Mouse (Mus musculus): ENCODE results near the gene Gm45713.
"Not testable (repeated sequence)": the region's sequence is repeated elsewhere in the genome, so short reads cannot be mapped to it uniquely, and the experiment has no call there.

The Gm45713 gene

DNA sequence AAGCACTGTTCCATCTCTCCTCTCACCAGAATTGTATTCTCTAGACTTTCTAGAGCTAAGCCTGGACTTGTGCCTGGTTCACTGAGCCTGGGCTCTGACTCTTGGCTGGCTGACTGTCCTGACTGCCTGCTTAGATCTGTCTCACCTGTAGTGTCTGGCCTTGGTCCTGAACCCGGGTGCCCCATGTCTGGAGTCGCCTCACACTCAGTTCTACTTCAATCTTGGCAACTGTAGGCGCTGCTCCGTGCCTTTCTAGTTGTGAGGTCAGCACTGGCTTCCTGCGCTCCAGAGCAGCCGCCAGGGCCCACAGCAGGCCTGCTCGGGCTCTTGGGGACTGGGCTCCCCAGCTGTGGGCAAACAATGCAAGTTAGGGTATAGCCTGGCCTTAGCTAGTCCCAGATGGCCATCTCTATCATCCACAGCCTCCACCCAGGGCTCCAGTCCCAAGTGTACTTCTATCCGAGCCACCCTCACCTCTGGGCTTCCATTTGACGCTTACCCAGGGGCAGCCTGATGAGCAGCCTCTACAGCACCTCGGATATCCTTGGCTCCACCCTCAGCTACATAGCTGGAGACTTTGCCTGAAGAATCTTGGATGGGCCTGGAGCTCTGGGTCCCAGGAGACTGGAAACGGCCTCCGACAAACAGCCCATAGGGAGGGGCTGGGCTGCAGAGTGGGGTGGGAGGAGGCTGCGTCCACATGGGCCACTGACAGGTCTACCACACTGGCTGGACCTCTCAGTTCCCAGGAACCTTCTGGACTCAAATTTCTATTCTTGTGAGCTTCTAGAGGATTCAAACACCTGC, 8.5 kb upstream of the Gm45713 start:
- no peak for DNase-seq (ENCODE audit: extremely low spot score, low read depth, low spot score)

GRCm38 (mm10) chr7:45141914-45142313, 5.9 kb upstream of the Gm45713 start:
- no peak for DNase-seq (ENCODE audit: extremely low spot score, low read depth, low spot score)

DNA sequence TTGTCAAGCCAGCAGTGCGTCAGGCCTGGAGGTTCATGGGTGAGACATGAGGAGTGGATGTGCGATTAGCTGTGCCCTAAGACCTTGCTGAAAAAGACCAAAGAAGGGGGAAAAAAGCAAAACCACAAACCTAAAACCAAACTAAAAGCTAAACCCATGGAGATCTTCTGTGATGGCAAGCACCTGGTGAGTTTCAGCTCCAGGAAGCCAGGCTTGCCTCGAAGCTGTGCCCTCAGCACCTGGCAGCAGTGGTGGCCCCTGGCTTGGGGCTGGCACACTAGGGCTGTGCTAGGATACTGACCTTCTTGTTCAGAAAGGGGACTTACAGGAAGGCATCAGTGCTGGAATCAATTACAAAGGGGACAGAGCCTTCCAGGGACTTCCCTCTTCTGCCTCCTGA, 5.3 kb upstream of the Gm45713 start:
- no peak for DNase-seq (ENCODE audit: extremely low spot score, low read depth, low spot score)

DNA sequence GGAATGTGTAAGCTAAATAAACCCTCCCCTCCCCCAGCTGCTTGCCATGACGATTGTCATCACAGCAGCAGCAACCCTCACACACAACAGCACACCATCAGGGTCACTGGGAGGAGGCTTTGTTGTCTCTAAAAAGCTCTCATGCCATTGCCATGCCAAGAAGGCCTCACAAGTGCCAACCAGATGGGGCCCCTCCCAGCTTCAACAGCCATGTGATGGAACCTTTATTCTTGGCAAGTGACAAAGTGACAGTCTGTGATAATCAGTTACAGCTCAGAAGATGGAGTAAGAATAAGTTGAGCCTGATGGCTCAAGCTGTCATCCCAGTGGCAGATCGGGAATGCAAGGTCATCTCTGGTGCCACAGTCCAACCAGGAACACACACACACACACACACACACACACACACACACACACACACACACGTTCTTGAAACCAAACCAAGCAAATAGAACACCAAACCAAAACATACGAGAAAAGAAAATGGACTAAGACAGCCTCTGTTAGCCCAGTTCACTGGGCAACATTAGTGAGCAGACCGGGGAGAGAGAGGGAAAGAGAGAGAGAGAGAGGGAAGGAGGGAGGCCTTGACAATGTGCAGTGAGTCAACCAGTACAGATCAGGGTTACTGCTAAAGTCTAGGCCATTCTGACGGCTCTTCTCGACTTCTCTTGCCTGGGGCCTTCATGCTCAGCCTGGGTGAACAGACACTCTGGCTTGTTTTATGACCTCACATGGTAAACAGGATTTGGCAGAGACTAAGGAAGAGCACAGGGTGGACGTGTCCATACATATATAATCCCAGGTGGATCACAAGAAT, 4.1 kb upstream of the Gm45713 start:
- no peak for DNase-seq (ENCODE audit: extremely low spot score, low read depth, low spot score)

- DNase-seq (ENCODE audit: extremely low spot score, low read depth, low spot score) = no peak
Observed at GRCm38 (mm10) chr7:45138403-45138802, 2.4 kb upstream of the Gm45713 start.

- DNase-seq (ENCODE audit: extremely low spot score, low read depth, low spot score) = no peak
Observed at GRCm38 (mm10) chr7:45137171-45138006, 1.4 kb upstream of the Gm45713 start.

GRCm38 (mm10) chr7:45135370-45135769, 661 bp downstream of the Gm45713 start:
- DNase-seq (ENCODE audit: extremely low spot score, low read depth, low spot score) = no peak

DNA sequence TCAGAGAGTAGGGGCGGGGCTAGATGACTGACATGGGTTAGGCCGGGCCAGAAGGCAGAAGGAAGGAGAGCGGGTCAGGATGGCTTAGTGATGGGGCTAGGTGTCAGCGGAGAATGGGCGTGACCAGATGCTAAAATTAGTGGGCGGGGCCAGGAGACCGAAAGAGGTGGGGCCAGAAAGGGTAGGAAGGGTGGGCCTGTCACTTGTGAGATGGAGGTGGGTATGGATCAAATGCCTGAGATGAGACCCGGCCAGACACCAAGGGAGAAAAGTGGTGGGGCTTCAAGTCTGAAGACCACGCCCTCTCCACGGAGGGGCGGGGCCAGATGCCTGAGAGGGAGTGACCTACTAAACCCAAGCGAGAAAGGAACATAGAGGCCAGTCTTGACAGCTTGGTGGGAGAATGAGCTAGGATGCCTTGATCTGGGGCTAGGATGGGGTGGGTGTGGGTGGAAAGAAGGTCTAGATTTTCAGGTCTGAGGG, 1.4 kb downstream of the Gm45713 start:
- no peak for DNase-seq (ENCODE audit: extremely low spot score, low read depth, low spot score)

GRCm38 (mm10) chr7:45133446-45134159, 2.4 kb downstream of the Gm45713 start:
- DNase-seq (ENCODE audit: extremely low spot score, low read depth, low spot score) = no peak

- no peak for DNase-seq (ENCODE audit: extremely low spot score, low read depth, low spot score)
Observed at GRCm38 (mm10) chr7:45131850-45132249, 4.2 kb downstream of the Gm45713 start.

DNA sequence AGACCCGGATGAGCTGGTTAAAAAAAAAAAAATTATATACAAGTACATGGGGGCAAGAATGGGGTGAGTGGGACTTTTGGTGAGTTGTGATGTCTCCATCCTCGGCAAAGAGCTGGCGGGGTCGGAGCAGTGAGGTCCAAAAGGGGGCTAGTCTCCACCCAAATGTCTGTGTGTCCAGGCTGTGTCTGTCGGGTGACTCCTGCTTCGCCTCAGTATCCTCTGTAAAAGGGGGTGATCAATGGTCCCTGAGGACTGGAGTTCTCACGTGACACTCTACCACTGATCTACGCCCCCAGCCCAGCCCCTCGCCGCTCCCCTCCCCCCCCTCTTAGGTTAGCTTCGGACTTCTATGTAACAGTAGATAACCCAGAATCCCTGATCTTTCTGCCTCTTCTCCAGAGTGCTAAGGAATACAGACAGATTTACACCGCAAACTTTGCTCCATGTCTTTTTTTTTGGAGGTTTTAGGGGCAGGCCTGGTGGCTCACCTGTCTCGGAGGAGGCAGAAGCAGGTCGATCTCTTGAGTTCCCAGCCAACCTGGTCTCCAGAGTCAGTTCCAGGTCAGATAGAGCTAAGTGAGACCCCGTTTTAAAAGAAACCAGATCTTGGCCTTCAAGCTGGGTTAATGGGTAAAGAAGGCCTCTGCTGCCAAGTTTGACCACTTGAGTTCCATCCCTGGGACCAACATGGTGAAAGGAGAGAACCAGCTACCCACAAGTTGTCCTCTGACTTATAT, 6.1 kb downstream of the Gm45713 start:
- no peak for DNase-seq (ENCODE audit: extremely low spot score, low read depth, low spot score)

DNA sequence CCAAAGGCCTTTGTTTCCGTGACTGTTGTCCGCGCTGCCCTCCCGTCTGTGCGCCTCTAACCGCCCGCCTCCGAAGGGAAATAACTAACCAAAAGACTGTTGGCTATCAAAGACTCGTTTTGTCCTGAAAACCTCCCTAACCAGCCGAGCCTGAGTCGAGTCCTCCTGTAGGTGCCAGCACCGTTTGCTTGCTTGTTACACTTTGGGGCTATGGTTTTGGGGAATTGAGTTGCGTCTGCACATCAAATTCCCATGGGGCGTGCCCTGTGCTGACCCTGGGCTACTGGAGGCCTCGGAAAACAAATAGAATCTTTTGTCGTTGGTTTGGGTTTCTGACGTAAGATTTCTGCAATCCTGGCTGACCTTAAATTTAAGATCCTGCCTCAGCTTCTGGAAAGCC, 6.7 kb downstream of the Gm45713 start:
- no peak for DNase-seq (ENCODE audit: extremely low spot score, low read depth, low spot score)

GRCm38 (mm10) chr7:45128624-45129246, 7.3 kb downstream of the Gm45713 start, which contains the start of gene Rpl13a:
Gene Rpl13a, minus strand, starts transcription at chr7:45128761.
- DNase-seq (ENCODE audit: extremely low spot score, low read depth, low spot score) = peak; percentile 98

DNA sequence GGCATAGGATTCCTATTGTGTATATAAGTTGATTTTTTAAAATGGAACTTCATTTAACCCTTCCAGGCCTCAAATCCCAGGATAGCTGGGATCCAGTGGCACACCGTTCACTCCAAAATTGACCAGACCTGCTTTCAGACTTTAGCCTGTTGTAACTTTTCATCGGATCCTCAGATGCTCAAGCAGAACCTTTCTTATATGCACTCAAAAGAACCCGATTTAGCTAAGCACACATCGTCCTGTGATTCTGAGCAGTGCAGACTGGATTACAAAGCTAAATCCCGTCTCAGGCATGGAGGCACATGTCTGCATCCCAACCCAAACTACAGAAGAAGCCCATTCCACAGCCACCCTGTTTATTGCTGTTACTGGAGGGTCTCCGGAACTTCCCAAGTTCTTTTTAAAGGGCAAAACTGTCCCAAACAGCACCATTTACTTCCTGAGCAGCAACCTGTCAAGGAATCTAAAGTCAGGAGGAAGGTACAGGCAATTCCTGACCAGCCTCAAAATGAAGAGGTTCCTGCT, 8.3 kb downstream of the Gm45713 start:
- DNase-seq (ENCODE audit: extremely low spot score, low read depth, low spot score) = no peak

DNA sequence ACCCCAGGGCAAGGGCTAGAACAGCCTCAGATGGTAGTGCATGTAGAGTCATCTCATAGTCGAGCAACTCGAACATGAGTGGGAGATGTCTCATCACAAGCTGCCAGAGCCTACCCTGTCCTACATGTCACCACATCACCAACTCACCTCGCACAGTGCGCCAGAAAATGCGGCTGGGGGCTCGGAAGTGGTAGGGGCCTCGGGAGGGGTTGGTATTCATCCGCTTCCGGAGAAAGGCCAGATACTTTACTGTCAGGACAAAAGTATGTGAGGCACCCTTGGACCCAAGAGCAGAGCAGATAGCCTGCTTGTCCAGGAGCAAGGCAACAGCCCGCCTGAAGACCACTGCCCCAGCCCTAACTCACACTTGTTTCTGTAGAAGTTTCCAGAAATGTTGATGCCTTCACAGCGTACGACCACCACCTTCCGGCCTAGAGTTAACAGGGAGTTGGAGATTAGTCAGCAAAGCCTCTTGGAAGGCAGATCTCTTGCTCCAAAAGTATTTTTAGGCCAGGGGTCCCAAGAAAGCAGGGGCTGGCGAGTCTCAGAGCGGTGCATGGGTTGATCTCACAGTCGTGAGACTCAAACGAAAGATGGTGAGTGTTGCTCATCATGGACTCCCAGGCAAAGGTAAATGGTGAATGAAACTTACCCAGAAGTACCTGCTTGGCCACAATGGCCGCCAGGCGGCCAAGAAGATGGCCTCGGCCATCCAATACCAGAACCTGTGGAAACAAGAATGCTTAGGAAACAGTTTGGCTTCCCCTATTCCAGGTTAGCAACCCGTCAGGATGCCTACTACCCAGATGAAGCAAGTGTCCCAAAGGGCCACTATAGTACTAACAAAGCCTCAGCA, 9.0 kb downstream of the Gm45713 start:
- no peak for DNase-seq (ENCODE audit: extremely low spot score, low read depth, low spot score)

- no peak for DNase-seq (ENCODE audit: extremely low spot score, low read depth, low spot score)
Observed at GRCm38 (mm10) chr7:45126147-45126843, 9.7 kb downstream of the Gm45713 start.

DNA sequence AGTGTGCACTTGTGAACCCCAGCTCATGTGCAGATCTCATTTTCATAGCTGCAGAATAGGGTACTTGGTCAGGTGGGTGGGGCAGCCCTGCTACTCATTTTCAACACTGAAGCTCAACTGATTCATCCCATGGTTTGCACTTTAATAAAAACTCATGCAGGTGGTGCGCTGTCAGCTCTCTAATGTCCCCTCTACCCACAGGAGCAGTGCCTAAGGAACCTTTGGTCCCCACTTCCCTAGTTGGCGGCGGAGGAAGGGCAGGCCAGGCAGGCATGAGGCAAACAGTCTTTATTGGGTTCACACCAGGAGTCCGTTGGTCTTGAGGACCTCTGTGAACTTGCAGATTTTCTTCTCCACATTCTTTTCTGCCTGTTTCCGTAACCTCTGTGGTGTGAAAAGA, 10.4 kb downstream of the Gm45713 start:
- DNase-seq (ENCODE audit: extremely low spot score, low read depth, low spot score) = not testable (repeated sequence)
